Mouse (Mus musculus): ENCODE data around the gene Arhgap45. TPM values are rescaled to one million over a fixed set of nuclear protein-coding genes. Genes with fewer than 3 reads are reported as not detected.

Gene Arhgap45
- total RNA-seq, 1 experiment from 2014 or later, result 695 TPM

DNA sequence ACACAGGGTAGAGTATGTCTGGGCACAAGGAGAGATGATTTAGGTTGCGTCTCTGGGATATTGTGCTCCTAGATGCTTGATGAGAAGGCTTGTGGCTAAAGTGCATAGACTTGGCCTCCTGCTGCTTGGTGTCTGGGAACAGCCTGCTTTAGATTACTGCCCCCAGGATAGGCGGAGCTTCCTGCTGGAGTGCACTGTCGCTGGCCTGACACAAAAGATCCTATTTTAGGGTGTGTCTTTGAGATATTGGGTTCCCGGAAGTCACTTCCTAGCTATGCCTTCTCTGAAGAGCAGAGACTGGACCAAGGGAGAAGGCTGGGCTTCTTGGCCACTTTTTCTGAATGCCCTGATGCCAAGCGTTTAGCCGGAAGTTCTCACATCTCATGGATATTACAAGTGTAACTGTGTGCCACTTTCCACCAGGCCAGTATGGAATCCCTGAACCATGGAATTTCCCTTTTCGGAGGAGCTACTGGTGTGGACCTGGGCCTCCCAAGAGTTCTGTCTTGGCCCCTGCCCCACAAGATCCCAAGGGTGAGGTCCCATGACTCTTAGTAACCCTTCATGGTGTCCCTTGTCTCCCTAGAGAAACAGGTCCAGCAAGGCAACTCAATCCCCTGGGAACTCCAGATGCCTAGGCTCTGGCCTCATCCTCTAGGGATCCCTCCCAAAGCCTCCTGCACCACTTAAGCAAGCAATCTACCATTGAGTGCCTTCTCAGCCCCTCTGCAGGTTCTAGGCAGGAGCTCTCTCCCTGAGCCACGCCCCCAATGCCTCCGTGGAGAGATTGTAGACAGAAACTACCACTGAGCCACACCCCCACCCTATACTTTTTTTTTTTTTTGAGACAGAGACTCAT is 12.8 kb upstream of the Arhgap45 start:
- no peak for ATAC-seq (ENCODE audit: extremely low read depth, insufficient number of reproducible peaks, low FRiP score, poor library complexity, severe bottlenecking)

DNA sequence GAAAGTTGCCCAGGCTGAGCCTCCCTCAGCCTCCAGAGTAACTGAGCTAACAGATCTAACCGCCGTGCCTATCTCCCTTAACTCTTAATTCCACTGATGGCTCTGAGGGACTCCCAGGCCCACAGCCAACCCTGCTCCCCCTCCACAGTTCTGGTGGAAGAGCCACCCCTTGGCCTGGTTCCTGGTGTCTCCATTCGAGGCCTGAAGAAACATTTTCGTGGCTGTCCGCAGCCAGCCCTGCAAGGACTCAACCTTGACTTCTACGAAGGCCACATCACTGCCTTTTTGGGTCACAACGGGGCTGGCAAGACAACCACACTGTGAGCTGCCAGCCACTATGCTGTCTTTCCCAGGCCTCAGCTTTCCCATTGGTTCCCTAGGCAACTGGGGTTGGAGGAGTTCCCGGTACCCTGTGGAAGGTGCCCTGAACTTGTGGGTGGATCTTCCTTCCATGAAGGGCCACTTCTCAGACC is 12.2 kb upstream of the Arhgap45 start:
- ATAC-seq (ENCODE audit: extremely low read depth, insufficient number of reproducible peaks, low FRiP score, poor library complexity, severe bottlenecking), result no peak

DNA sequence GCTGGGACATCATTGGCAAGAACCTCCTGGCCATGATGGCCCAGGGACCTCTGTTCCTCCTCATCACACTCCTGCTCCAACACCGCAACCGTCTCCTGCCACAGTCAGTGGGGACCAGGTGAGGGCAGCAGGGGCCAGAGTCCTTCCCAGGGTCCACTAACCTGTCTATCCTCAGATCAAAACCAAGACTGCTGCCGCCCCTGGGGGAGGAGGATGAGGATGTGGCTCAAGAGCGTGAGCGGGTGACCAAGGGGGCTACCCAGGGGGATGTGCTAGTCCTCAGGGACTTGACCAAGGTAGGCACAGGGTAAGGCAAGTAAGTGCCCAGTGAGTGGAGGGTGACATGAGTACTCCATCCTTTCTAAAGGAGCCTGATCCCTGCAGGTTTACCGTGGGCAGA is 4.7 kb upstream of the Arhgap45 start:
- ATAC-seq (ENCODE audit: extremely low read depth, insufficient number of reproducible peaks, low FRiP score, poor library complexity, severe bottlenecking), result no peak

DNA sequence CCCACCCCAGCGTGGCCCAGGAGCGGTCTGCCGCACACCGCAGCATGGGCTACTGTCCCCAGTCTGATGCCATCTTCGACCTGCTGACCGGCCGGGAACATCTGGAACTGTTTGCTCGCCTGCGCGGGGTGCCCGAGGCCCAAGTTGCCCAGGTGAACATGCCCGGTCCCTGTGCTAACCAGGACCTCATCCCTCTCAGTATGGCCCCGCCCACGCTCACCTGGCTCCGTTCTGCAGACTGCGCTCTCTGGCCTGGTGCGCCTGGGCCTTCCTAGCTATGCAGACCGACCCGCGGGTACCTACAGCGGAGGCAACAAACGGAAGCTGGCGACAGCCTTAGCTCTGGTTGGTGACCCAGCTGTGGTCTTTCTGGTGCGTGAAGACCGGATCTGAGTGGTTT is 2.8 kb upstream of the Arhgap45 start:
- no peak for ATAC-seq (ENCODE audit: extremely low read depth, insufficient number of reproducible peaks, low FRiP score, poor library complexity, severe bottlenecking)

DNA sequence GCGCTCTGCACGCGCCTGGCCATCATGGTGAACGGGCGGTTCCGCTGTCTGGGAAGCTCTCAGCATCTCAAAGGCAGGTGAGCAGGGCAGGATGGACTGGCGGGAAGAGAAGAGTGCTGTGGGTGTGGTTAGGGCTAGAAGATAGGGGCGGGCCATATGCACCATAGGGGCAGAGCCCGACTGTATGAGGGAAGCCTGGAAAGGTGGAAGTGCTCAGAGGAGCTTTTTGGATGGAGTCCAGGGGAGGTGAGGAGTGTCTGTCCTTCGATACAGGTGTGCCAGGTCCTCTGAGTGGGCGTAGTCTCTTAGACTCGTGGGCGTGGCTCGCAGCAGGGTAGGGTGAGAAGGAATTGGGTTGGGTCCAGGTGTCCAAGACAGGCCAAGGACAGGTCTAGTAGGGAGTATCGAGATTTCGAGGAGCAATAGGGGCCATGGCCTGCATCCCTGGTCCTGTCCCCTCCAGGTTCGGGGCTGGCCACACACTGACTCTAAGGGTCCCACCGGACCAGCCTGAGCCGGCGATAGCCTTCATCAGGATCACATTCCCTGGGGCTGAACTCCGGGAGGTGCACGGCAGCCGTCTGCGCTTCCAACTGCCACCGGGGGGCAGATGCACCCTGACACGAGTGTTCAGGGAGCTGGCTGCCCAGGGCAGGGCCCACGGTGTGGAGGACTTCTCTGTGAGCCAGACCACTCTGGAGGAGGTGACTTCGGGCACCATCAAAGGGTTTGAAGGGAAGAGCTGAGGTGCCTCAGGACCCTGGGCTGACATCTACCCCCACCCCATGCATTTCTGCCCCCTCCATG is 1.8 kb upstream of the Arhgap45 start:
- no peak for ATAC-seq (ENCODE audit: extremely low read depth, insufficient number of reproducible peaks, low FRiP score, poor library complexity, severe bottlenecking)

DNA sequence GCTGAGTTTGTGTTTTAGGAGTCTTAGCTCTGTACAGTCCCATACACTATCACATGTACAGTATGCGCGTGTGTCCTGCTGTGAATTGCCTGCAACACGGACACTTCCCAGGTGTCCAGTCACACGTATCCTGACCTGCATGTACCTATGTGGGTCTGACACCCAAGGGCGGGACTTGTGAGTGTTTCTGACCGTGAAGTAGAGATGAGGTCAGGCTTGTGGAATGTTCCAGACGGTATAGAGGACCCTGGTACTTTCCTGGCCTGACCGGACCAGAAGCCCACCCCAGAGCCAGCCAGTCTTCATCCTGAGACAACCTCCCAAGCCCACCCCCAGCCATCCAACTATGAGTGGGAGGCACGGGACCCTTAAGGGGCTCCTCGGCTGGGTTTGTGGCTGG is 870 bp upstream of the Arhgap45 start:
- ATAC-seq (ENCODE audit: extremely low read depth, insufficient number of reproducible peaks, low FRiP score, poor library complexity, severe bottlenecking), result no peak

DNA sequence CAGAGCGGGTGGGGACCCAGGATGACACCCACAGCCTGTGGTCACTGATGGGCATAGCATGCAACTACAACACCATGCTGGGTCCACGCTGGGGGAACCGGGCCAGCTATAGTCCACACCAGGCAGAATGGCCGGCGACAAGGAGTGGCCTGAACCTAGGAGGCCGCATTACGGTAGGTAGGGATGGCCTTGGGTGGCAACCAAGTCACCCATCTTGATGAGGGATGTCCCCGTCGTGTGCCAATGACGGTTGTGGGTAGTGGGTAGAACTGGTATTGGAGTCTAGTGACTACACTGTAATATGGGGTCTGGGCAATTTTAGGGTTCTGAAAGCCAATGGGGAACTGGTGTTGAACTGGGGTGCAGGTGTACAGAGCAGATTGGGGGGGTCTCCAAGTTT is 478 bp downstream of the Arhgap45 start:
- ATAC-seq (ENCODE audit: extremely low read depth, insufficient number of reproducible peaks, low FRiP score, poor library complexity, severe bottlenecking), result peak; percentile 17

DNA sequence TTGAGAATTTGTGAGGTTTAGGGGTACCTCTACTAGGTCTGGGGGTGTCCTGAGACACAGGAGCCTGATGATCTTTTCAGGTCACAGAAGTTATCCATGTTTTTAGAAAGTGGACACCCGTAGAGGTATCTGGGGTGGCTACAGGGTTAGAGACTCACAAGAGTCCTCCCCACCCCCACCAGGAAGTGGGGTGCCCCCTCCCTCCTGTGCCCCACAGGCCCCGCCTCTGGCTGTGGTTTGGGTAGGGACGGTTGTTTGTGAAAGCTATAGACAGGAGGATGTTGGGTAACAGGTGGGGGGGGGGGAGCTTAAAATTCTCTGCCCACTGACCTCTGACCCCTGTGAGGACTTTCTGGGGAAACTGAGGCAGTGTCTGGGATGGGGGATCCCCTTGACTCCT is 908 bp downstream of the Arhgap45 start:
- ATAC-seq (ENCODE audit: extremely low read depth, insufficient number of reproducible peaks, low FRiP score, poor library complexity, severe bottlenecking), result peak; percentile 62

DNA sequence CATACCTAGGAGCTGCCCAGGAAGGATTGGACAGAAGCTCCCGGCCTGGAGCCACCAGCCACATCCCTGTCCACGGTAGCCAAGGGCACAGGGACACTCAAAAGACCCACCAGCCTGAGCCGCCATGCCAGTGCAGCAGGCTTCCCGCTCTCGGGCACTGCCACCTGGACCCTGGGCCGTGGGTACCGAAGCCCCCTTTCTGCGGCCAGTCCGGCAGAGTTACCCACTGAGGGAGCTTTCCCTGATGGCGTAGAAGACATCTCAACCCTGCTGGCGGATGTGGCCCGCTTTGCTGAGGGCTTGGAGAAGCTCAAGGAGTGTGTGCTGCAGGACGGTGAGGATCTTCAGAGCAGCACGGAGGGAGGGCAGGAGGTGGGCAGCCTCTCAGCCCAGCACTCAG is 1.3 kb downstream of the Arhgap45 start:
- no peak for ATAC-seq (ENCODE audit: extremely low read depth, insufficient number of reproducible peaks, low FRiP score, poor library complexity, severe bottlenecking)

DNA sequence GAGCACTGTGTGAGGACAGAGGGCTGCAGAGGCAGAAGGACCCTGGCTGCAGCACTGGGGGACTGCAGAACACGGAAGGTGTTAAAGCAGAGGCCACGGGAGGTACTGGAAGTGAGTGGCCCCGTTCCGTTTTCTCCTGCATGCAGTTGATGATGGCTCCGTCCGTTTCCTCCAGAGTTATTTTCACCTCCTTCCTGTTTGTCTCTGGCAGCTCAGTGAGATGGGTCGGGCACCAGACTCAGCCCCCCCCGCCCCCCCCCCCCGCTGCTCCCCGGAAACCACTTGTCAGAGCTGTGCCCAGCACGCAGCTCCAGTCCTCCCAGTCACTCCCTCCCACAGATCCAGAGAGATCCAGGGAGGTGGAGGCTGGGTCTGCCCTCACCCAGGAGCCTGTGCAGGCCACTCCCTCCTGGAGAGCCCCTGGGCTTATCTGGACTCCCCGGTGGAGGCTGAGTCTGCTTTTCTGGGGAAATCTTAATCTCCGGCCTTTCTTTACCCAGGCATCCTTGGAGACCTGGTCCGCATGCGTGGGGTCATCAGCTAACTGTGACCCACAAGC is 2.4 kb downstream of the Arhgap45 start:
- ATAC-seq (ENCODE audit: extremely low read depth, insufficient number of reproducible peaks, low FRiP score, poor library complexity, severe bottlenecking), result peak; percentile 33

DNA sequence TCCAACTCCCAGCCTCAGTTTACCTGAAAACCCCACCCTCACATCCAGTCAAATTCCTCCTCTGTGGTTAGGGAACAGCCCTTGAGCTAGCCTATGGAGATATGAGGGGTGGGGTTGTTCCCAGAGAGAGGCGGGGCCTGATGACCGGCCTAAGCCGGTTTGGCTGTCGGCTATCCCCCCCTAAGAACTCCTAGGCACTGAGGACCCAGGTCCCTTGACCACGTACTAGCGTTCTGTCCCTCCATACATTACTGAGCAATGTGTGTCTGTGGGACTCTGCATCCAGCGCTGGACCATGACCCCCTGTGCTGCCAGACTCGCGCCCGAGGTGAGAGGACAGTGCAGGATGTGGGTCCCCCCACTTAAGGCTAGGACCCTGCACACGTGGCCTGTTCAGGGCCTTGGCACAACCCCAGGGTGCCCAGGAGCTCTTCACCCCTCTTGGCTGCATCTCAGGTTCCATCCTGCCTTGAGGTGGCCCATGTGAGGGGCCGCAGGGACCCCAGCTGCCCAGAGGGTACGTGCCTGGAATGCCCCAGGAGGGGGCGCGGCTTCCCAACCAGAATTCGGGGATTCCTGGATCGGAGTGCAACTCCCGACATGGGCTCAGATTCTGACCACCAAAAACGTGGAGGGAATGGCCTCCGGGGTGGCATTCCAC is 3.1 kb downstream of the Arhgap45 start:
- ATAC-seq (ENCODE audit: extremely low read depth, insufficient number of reproducible peaks, low FRiP score, poor library complexity, severe bottlenecking), result no peak

DNA sequence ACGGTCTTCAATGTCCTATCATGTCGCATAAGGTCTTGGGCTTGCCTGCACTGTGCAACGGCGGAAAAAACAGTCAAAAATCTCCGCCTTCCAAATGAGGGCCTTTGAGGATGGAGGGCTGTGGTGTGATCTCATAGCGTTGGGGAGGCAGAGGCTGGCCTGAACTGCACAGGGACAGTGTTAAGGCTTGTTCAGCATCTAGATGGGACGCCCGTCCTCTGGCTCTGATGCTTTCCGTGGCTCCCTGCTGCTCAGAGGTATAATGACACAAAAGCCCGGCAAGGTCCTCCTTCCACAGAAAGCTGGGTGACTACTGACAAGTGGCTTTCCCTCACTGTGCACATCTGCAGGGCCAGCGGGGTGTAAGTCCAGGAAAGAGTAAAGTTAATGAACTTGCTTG is 3.7 kb downstream of the Arhgap45 start:
- ATAC-seq (ENCODE audit: extremely low read depth, insufficient number of reproducible peaks, low FRiP score, poor library complexity, severe bottlenecking), result no peak

DNA sequence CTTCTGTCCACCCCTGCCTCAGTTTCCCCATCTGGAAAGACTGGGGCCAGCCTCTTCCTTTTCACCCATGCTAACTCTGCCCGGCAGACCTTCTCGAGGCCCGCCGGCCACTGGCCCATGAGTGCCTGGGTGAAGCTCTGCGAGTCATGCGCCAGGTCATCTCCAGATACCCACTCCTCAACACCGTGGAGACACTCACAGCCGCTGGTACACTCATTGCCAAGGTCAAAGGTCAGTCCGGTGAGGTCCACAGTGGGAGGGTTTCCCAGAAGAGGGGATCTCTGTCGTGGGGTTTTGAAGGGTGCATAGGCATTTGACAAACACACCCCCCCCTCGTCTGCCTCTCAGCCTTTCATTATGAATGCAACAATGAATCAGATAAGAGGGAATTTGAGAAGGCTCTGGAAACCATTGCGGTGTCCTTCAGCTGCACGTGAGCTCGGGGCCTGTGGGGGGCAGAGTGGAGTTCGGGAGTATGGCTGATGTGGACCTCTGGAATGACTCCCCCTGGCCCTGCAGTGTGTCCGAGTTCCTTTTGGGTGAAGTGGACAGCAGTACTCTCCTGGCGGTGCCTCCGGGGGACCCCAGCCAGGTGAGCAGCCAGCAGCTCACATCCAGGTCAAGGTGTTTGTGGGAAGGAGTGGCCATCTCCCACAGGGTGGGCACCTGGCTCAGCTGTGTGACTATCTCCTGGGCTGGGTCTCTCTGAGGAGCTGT is 4.3 kb downstream of the Arhgap45 start:
- no peak for ATAC-seq (ENCODE audit: extremely low read depth, insufficient number of reproducible peaks, low FRiP score, poor library complexity, severe bottlenecking)

DNA sequence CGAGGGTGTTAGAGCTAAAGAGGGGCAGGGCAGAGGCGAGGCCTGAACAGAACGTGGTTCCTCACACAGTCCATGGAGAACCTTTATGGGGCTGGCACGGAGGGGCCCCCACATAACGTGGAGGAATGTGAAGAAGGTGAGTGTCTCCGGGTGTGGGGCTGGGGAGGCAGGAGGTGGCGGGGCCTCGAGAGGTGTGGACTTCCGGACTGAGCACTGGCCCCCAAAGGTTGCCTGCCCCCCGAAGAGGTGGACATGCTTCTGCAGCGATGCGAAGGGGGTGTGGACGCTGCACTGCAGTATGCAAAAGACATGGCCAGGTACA is 4.8 kb downstream of the Arhgap45 start:
- no peak for ATAC-seq (ENCODE audit: extremely low read depth, insufficient number of reproducible peaks, low FRiP score, poor library complexity, severe bottlenecking)

DNA sequence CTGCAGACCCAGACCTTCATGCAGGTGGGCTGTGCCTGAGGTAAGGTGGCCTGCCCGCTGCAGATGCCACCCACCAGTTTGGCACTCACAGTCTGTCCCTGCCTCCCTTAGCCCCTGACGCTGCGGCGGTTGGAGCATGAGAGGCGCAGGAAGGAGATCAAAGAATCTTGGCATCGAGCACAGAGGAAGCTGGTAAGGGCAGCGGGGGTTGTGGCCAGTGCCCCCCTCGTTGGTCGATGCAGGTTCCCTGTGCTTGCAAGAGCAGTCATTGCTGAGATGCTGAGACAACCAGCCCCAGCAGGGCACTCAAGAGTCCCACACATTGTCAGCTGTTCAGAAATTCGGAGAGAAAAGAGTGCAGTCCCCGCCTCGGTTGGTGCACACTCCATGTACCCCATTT is 5.7 kb downstream of the Arhgap45 start:
- no peak for ATAC-seq (ENCODE audit: extremely low read depth, insufficient number of reproducible peaks, low FRiP score, poor library complexity, severe bottlenecking)

DNA sequence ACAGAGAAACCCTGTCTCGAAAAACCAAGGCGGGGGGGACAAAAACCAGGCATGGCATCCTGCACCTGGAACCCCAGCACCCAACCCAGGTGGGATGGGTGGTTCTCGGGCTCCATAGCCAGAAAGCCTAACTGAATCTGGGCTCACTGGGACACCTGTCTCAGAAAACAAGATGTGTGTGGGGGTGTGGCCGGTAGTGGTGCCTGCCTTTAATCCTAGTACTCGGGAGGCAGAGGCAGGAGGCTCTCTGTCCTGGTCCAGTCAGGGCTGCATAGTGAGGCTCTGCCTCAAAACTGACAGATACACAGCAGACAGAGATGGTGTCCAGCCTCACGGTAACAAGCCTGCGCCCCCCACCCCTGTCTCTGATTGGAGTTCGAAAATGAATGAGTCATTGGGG is 6.4 kb downstream of the Arhgap45 start:
- ATAC-seq (ENCODE audit: extremely low read depth, insufficient number of reproducible peaks, low FRiP score, poor library complexity, severe bottlenecking), result no peak

DNA sequence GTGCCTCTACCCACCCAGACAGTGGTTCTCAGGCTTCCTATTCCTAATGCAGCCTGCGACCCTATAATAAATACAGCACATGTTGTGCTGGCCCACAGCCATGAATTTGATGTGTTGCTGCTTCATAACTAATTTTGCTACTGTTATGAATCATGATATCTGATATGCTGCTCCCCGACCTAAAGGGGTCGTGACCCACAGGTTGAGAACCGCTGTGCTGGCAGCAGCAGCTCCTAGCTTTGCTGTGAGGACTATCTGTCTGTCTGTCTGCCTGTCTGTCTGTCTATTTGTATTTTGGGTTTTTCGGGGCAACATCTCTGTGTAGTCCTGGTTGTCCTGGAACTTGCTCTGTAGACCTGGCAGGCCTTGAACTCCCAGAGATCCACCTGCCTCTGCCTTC is 7.3 kb downstream of the Arhgap45 start:
- ATAC-seq (ENCODE audit: extremely low read depth, insufficient number of reproducible peaks, low FRiP score, poor library complexity, severe bottlenecking), result no peak

DNA sequence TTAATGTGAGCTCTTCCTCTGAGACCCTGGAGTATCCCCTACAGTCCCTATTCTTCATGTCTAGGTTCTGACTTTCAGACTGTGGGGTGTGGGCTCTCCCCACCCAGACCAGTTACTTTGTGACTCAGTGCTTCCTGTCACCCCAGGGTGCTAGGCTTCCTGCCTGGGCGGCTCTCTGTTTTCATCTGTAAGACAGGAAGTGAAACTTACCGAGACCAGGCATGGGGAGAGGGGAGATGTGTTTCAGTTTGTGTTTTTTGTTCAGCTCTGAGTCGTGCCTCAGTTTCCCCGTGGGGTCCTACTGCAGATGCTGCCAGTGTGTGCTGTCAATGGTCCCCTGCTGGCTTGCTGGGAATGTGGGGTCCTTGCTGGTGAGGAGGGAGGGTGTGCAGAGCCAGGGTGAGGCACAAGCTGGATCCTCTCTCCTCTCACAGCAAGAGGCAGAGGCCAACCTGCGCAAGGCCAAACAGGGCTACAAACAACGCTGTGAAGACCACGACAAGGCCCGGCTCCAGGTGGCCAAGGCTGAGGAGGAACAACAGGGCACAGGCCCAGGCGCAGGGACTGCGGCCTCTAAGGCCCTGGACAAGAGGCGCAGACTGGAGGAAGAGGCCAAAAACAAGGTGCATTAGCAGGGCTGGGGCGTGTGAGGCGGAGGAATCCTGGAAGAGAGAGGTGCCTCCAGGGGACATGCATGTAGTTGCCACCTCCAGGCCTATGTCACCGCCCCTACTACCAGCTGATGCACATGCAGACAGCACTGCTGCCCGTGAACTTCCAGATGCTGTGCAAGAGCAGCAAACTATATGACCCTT is 8.0 kb downstream of the Arhgap45 start:
- ATAC-seq (ENCODE audit: extremely low read depth, insufficient number of reproducible peaks, low FRiP score, poor library complexity, severe bottlenecking), result peak; percentile 74

All from neutrophil, adult 5-6 weeks (primary cell).